Mouse (Mus musculus) midbrain, embryonic 16.5 days (tissue): ENCODE measurements around the gene Slc5a7. TPM values are rescaled to one million over a fixed set of nuclear protein-coding genes. Genes with fewer than 3 reads are reported as not detected.

Experiments
- ATAC-seq: fragments of 200-750 bp; cut with Nextera tagmentation; 2 replicates; pipeline ENCODE4 v1.8.0; 2017; ENCODE audit warnings: moderate TSS enrichment
- H3K27ac ChIP-seq: fragments of 300-500 bp; sonication (generic); 2 replicates; pipeline ENCODE4 v1.5.1; 2014; ENCODE audit warnings: mild to moderate bottlenecking, low read length, mixed read lengths
- H3K27me3 ChIP-seq: fragments of 300-500 bp; sonication (generic); 2 replicates; pipeline ENCODE4 v1.6.1; 2014; ENCODE audit warnings: low read depth, low read length, mixed read lengths; ENCODE audit not compliant: control insufficient read depth, insufficient read depth
- H3K36me3 ChIP-seq: fragments of 300-500 bp; sonication (generic); 2 replicates; pipeline ENCODE4 v1.6.1; 2014; ENCODE audit warnings: mild to moderate bottlenecking, low read length, moderate library complexity, mixed read lengths; ENCODE audit not compliant: control insufficient read depth, insufficient read depth
- H3K4me1 ChIP-seq: fragments of 300-500 bp; sonication (generic); 2 replicates; pipeline ENCODE4 v1.6.1; 2014; ENCODE audit warnings: mild to moderate bottlenecking, low read length, mixed read lengths; ENCODE audit not compliant: control insufficient read depth, insufficient read depth
- H3K4me2 ChIP-seq: fragments of 300-500 bp; sonication (generic); 2 replicates; pipeline ENCODE4 v1.6.1; 2014; ENCODE audit warnings: mild to moderate bottlenecking, low read length, mixed read lengths
- H3K4me3 ChIP-seq: fragments of 300-500 bp; sonication (generic); 2 replicates; pipeline ENCODE4 v1.5.1; 2014; ENCODE audit warnings: low read depth, mild to moderate bottlenecking, low read length, moderate library complexity, mixed read lengths
- H3K9ac ChIP-seq: fragments of 300-500 bp; sonication (generic); 2 replicates; pipeline ENCODE4 v1.6.1; 2014; ENCODE audit warnings: low read depth, low read length, mixed read lengths
- H3K9me3 ChIP-seq: fragments of 300-500 bp; sonication (generic); replicated peaks from 2 replicates; pipeline ENCODE4 v1.6.1; 2014; ENCODE audit warnings: mild to moderate bottlenecking, low read length, mixed read lengths; ENCODE audit not compliant: control insufficient read depth, poor library complexity, severe bottlenecking
- WGBS: fragments of 180-500 bp; shearing (Covaris S2); extraction: QIAGEN DNeasy Blood & Tissue Kit; methylation state at CpG from one replicate; pipeline ENCODE4 v1.1.7; 2014; 5-methylcytosine and 5-hydroxymethylcytosine counted together
- polyA plus RNA-seq: library from polyadenylated mRNA; unstranded; fragments of >200 nt; fragmentation: Nextera tagmentation; extraction: Ambion mirVana; gene quantifications from 2 replicates; pipeline ENCODE4 v1.2.1, GENCODE M21; 2015

The Slc5a7 gene
- polyA plus RNA-seq = 2.3 and 3.5 TPM in 2 replicates

- Histone ChIP-seq H3K9me3 (no peaks in the 10 kb centered on the region), H3K27me3 (no peaks in the 10 kb centered on the region), H3K36me3 (no peaks in the 10 kb centered on the region), H3K4me1 (0 out of 2 replicates have a peak, but pooled peaks cover 2% of the 10 kb centered on the region), H3K9ac (peak within 1 kb of the TSS; percentile 73), H3K4me3 (peak within 1 kb of the TSS; percentile 54), H3K27ac (no peak within 1 kb of the TSS), H3K4me2 (peak within 1 kb of the TSS; percentile 99)
- peak; percentile 28; the same call in 1 of the 2 replicates for ATAC-seq
- WGBS = 67% methylated on average over 1 of the region's 1 CpGs
Observed at GRCm38 (mm10) chr17:54298934-54299333, at the start of gene Slc5a7. Gene Slc5a7, minus strand, starts transcription at chr17:54299034.

- no peak overlapping the region for H3K4me3 ChIP-seq
- H3K27ac ChIP-seq = no peak overlapping the region
- no peak for ATAC-seq
- no peaks in the 10 kb centered on the region for H3K36me3 ChIP-seq
- no peaks in the 10 kb centered on the region for H3K4me1 ChIP-seq
- WGBS = 90% methylated on average over 8 of the region's 8 CpGs
- no peaks in the 10 kb centered on the region for H3K27me3 ChIP-seq
- no peak overlapping the region for H3K4me2 ChIP-seq
- no peaks in the 10 kb centered on the region for H3K9me3 ChIP-seq
- H3K9ac ChIP-seq = no peak overlapping the region
Observed at GRCm38 (mm10) chr17:54347672-54348071, 48.8 kb upstream of the Slc5a7 start.

GRCm38 (mm10) chr17:54343395-54343794 is 44.6 kb upstream of the Slc5a7 start:
- no peak overlapping the region for H3K27ac ChIP-seq
- H3K4me2 ChIP-seq = no peak overlapping the region
- WGBS = 24% methylated on average over 4 of the region's 4 CpGs
- no peaks in the 10 kb centered on the region for H3K27me3 ChIP-seq
- H3K4me3 ChIP-seq = no peak overlapping the region
- no peak overlapping the region for H3K9ac ChIP-seq
- no peaks in the 10 kb centered on the region for H3K4me1 ChIP-seq
- ATAC-seq = peak; percentile 48; the same call in 1 of the 2 replicates
- no peaks in the 10 kb centered on the region for H3K9me3 ChIP-seq
- H3K36me3 ChIP-seq = no peaks in the 10 kb centered on the region

GRCm38 (mm10) chr17:54298232-54298924 is 456 bp downstream of the Slc5a7 start:
- 2% methylated on average over 37 of the region's 37 CpGs for WGBS
- Histone ChIP-seq H3K9me3 (no peaks in the 10 kb centered on the region), H3K27ac (no peak overlapping the region), H3K9ac (peak overlapping the region; percentile 73), H3K36me3 (no peaks in the 10 kb centered on the region), H3K27me3 (no peaks in the 10 kb centered on the region), H3K4me1 (0 out of 2 replicates have a peak, but pooled peaks cover 2% of the 10 kb centered on the region), H3K4me3 (peak overlapping the region; percentile 54), H3K4me2 (peak overlapping the region; percentile 99)
- ATAC-seq = peak; percentile 72

GRCm38 (mm10) chr17:54250783-54251182 is 48.1 kb downstream of the Slc5a7 start:
- no peaks in the 10 kb centered on the region for H3K27me3 ChIP-seq
- ATAC-seq = no peak
- H3K4me2 ChIP-seq = no peak overlapping the region
- no peak overlapping the region for H3K4me3 ChIP-seq
- no peak overlapping the region for H3K9ac ChIP-seq
- H3K9me3 ChIP-seq = no peaks in the 10 kb centered on the region
- no peaks in the 10 kb centered on the region for H3K36me3 ChIP-seq
- no peaks in the 10 kb centered on the region for H3K4me1 ChIP-seq
- H3K27ac ChIP-seq = no peak overlapping the region

- ATAC-seq = no peak
- Histone ChIP-seq H3K9ac (no peak overlapping the region), H3K4me3 (no peak overlapping the region), H3K27ac (no peak overlapping the region), H3K36me3 (no peaks in the 10 kb centered on the region), H3K9me3 (no peaks in the 10 kb centered on the region), H3K27me3 (no peaks in the 10 kb centered on the region), H3K4me2 (no peak overlapping the region), H3K4me1 (no peaks in the 10 kb centered on the region)
Observed at GRCm38 (mm10) chr17:54243650-54244300, 55.1 kb downstream of the Slc5a7 start.

GRCm38 (mm10) chr17:54239435-54239834 is 59.4 kb downstream of the Slc5a7 start:
- Histone ChIP-seq H3K36me3 (no peaks in the 10 kb centered on the region), H3K27ac (no peak overlapping the region), H3K27me3 (no peaks in the 10 kb centered on the region), H3K9me3 (no peaks in the 10 kb centered on the region), H3K4me2 (no peak overlapping the region), H3K9ac (no peak overlapping the region), H3K4me3 (no peak overlapping the region), H3K4me1 (no peaks in the 10 kb centered on the region)
- WGBS = 77% methylated on average over 8 of the region's 8 CpGs
- no peak for ATAC-seq
